Mouse (Mus musculus) T-cell, adult 2 months (primary cell): ENCODE results near the gene Josd2.

ENCODE experiments used
- DNase-seq: peaks from one replicate; pipeline ENCODE4 v3.0.0; 2022; ENCODE audit warnings: low spot score

The Josd2 gene

GRCm38 (mm10) chr7:44446070-44446855 is 21.5 kb upstream of the Josd2 start:
- no peak for DNase-seq

DNA sequence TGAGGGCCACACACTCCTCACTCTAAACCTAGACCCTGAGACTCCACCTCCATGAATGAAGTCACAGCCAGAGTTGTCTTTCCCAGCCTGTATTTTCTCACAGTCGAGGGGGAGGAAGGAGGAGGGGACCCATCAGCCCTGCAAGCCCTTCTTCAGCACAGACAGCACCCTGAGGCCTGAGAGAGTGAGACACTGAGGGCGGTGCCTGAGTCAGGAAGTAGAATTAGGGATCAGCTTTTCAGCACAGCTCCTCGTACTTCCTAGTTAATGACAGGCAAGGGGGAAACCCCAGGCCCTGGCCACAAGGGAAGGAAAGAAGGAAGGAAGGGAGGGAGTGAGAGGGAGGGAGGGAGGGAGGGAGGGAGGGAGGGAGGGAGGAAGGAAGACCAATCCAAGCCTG is 14.5 kb upstream of the Josd2 start:
- DNase-seq, result no peak

GRCm38 (mm10) chr7:44456302-44456701 is 11.5 kb upstream of the Josd2 start:
- DNase-seq, result no peak

GRCm38 (mm10) chr7:44460067-44460466 is 7.7 kb upstream of the Josd2 start:
- no peak for DNase-seq

DNA sequence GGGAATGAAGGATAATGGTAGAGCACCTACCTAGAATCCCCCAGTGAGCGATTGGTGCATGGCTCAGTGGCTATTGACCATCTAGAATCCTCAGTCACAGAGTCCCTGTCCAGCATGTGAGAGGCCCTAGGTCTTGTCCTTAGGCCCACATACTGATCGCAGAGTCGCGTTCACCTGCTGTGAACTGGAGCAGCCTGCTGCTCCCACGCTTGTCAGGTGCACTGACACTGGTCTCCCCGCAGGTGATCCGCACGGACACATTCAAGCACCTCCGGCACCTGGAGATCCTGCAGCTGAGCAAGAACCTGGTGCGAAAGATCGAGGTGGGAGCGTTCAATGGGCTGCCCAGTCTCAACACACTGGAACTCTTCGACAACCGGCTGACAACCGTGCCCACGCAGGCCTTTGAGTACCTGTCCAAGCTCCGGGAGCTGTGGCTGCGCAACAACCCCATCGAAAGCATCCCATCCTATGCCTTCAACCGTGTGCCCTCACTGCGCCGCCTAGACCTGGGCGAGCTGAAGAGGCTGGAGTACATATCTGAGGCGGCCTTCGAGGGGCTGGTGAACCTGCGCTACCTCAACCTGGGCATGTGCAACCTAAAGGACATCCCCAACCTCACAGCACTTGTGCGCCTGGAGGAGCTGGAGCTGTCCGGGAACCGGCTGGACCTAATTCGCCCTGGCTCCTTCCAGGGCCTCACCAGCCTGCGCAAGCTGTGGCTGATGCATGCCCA is 6.8 kb upstream of the Josd2 start:
- DNase-seq, result no peak

DNA sequence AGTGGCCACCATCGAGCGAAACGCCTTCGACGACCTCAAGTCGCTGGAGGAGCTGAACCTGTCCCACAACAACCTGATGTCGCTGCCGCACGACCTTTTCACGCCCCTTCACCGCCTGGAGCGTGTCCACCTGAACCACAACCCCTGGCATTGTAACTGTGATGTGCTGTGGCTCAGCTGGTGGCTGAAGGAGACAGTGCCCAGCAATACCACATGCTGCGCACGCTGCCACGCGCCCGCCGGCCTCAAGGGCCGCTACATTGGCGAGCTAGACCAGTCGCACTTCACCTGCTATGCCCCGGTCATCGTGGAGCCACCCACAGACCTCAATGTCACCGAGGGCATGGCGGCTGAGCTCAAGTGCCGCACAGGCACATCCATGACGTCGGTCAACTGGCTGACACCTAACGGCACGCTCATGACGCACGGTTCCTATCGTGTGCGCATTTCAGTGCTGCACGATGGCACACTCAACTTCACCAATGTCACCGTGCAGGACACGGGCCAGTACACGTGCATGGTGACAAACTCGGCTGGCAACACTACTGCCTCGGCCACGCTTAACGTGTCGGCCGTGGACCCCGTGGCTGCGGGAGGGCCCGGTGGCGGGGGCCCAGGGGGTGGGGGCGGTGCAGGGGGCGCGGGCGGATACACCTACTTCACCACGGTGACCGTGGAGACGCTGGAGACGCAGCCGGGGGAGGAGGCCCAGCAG is 6.1 kb upstream of the Josd2 start:
- DNase-seq, result no peak

DNA sequence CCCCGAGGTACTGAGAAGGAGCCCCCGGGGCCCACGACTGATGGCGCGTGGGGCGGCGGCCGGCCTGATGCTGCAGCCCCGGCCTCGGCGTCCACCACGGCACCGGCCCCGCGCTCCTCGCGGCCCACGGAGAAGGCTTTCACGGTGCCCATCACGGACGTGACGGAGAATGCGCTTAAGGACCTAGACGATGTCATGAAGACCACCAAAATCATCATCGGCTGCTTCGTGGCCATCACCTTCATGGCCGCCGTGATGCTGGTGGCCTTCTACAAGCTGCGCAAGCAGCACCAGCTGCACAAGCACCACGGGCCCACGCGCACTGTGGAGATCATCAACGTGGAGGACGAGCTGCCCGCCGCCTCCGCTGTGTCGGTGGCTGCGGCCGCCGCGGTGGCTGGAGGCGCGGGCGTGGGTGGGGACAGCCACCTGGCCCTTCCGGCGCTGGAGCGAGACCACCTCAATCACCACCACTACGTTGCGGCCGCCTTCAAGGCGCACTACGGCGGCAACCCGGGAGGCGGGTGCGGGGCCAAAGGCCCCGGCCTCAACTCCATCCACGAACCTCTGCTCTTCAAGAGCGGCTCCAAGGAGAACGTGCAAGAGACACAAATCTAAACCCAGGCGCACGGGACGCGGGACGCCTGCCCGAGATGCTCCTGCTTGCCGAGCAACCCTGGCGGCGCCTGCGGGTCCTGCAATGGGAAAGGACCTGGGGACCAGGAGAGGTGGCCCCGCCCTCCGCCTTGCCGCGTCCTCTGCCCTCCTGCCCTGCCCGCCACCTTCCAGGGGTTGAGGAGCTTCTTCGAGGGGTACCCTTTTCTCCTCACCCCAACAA is 5.3 kb upstream of the Josd2 start:
- DNase-seq, result no peak

DNA sequence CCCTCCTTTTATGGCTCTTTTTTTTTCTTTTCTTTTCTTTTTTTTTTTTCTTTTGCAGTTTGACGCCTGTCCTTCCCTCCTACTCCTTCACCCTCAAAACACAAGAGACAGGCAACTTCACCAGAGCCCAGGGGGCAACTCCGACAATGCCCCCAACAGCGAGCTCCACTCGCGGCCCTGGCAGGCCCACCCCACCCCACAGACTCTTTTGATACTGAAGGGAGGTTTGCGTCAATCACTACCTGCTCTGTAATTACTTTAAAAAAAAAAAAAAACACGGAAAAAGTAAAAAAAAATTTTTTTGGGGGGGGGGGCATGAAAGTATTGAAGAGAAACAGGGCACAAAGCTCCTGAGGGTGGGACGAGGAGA is 4.7 kb upstream of the Josd2 start:
- no peak for DNase-seq

DNA sequence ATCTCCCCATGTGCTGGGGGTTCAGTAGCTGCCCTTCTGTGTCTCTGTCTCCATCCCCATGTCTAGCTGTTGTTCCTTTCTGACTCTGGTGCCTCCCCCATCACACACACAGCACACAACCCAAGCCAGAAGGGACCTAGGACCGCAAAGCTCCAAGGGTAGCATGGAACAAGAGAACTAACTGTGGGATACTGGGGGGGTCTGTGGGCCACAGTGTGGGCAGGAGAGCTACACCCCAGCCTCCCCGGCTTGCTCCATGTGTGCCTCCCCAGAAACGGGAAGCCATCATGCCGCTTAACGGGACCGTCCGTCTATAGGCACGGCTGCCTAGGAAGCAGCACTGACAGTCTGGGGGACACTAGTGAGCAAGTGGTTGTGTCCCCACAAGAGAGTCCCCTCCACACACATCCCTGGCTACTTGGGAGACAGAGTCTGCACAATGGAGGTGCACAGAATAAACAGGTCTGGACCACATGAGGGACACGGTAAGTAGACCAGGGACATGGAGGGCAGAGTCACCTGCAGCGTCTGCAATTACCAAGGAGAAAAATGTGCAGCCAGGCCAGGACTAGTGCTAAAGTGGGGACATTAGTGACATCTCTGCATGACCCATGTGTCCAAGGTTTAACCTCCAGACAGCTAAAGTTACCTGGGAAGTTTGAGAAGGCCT is 4.1 kb upstream of the Josd2 start:
- DNase-seq, result no peak

DNA sequence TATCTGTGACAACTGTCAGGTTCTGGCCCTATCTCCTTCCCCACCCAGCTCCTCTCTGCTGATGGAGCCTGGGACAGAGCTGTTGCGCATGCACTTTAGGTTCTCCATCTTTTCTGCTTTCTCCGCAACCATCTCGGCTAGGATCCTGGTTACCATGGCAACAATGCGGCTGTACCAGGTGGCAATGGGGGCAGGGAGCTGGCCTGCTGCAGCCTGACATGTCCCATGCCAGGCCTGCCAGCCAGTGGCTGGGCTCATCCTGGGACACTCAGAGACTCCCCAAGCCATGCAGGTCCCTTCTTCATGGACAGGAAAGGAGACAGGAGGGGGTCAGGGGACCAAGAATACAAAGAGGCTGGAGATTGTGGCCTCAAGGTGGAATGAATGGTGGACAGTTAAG is 3.3 kb upstream of the Josd2 start:
- no peak for DNase-seq

DNA sequence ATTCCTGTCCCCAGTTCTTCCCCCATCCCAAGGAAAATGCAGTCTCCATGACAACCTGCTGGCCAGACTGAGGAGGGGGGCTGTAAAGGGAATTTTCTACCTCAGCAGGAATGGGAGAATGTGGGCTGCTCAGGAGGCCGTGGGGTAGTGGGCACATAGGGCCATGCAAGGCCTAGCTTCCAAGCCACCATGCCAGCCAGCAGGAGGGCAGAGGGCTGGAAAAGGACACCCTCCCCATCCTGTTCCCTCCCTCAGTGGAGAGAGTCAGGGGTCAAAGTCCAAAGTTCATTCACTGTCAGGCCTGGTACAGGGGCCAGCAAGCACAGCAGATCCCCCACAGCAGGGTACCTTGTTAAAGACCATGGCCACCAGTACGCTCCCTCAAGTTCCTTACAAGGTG is 2.7 kb upstream of the Josd2 start, which contains the start of gene Aspdh:
Gene Aspdh, plus strand, starts transcription at position 281 of the 400 bp plus-strand sequence.
- no peak for DNase-seq

DNA sequence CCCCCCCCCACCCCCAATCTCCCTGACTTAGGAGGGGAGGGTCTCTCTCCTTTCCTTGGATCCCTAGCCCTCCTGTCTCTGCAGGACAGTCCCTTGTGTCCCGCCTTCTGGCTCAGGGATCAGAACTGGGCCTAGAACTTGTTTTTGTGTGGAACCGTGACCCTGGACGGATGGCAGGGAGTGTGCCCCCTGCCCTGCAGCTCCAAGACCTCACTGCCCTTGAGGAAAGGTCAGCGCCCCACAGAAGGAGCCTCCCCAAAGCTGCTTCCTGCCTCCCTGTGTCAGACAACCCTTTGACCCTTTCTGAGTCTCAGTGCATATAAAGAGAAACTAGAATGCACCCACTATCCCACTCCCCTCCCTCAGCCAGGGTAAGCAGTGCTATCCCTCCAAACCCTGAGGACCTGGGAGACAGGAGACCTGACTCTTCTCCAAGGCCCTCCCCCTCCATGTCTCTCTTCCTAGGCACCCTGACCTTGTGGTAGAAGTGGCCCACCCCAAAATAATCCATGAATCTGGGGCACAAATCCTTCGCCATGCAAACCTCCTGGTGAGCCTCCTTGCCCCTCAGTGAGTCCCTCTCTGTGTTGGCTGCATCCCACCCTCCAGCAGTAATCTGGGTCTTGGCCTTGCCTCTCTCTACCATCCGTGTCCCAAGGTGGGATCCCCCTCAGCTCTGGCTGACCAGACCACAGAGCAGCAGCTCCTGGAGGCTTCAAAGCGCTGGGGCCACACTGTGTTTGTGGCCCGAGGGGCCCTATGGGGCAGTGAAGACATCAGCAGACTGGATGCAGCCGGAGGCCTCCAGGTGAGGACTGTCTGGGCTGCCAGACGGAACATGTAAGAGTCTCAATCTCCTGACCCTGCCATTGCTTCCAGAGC is 1.5 kb upstream of the Josd2 start:
- no peak for DNase-seq

DNA sequence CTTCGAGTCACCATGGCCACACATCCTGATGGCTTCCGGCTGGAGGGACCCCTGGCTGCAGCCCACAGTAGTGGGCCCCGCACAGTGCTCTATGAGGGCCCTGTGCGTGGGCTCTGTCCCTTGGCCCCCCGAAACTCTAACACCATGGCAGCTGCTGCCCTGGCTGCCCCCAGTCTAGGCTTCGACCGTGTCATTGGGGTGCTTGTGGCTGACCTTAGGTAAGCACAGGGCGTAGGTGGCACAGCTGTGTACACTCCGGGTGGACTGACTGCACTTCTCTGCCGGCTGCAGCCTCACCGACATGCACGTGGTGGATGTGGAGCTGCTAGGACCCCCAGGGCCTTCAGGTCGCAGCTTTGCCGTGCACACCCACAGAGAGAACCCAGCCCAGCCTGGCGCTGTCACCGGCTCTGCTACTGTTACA is 880 bp upstream of the Josd2 start:
- no peak for DNase-seq

- DNase-seq, result no peak
Measured at GRCm38 (mm10) chr7:44468644-44469285, 985 bp downstream of the Josd2 start.

- no peak for DNase-seq
Measured at GRCm38 (mm10) chr7:44469677-44470675, 2.2 kb downstream of the Josd2 start.

DNA sequence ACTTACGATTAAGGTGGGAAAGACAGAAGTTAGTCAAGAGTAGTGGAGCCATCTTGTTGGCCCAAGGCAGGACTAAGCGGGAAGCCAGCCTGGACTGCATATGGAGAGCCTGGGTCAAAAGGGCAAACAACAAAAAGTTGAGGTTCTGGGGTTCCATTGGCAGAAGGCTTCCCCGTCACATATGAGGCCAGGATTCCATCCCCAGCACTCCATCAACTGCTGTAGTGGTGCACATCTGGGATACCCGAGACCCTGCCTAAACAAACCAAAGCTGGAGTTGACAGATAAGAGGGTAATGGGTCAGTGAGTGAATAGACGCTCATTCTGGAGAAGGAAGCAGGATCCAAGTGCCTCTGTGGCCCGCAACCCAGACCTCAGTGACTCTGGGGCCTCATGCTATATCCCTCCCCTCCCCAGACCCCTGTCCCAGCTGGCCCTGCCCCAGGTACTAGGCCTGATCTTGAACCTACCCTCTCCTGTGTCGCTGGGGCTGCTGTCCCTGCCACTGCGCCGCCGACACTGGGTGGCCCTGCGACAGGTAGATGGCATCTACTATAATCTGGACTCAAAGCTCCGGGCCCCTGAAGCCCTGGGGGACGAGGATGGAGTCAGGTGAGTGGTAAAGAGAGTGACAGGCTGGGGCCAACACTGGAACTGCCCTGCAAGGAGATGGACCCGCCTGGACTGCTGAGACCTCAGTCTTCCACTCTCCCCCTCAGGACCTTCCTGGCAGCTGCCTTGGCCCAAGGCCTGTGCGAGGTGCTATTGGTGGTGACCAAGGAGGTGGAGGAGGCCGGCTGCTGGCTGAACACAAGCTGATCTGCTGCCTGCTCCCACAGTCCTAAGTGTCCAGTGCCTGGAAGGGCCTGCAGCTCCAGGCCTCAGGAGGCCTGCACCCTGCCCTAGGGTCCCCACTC is 3.2 kb downstream of the Josd2 start:
- no peak for DNase-seq

GRCm38 (mm10) chr7:44471880-44472557 is 4.2 kb downstream of the Josd2 start:
- no peak for DNase-seq
